Mouse (Mus musculus): ENCODE measurements at regions not wholly inside any gene's neighbourhood (a gene's known extent, or its start where the extent isn't known, plus 50 kb on each side); places are given as distances from the start of the nearest gene placed in this dataset.
A peak's percentile ranks its signal among the peaks of the same experiment; 100 is the strongest.

DNA sequence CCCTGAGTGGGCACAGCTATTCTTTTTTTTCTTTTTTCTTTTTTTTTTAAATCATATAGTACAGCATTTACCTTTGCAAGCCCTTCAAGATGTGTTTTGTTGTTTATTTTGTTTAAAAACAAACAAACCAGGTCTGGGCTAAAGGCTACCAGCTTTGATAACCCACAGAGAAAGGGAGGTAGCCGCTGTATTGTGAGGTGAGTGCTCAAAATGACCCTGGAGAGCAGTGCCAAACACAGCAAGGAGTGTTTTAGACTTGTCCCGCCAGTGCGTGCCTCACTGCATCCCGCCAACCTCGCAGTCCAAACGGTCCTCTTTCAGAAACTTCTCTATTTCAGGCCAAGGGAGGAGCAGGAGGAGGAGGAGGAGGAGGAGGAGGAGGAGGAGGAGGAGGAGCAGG, 152.0 kb upstream of the Ctnnb1 start:
- no peak for DNase-seq (ENCODE audit: extremely low spot score in 1 of 2, low spot score in 2 of 2)
- intact Hi-C loops (cut with DNase I) = loop anchor here (5.0 to 10.0 kb wide), 2 partner anchors 155 to 172 kb away; no protein-coding TSS in a partner anchor

DNA sequence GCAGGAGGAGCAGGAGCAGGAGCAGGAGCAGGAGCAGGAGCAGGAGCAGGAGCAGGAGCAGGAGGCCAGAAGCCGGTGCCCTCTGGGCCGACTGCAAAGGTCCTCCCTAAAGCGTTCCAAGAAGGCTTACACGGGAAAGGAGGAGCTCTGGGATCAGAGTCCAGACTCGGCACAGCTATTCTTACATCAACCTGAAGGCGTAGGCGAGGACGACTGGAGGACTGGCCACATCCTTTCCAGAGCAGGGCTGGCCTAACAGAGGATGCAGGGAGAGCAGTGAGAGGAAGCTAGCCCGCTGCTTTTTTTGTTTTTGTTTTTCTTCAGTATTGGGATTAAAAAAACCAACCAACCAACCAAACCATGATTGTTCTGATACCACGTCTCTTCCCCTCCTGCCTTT, 151.5 kb upstream of the Ctnnb1 start:
- intact Hi-C loops (cut with DNase I) = loop anchor here (5.0 to 10.0 kb wide), 2 partner anchors 155 to 173 kb away; no protein-coding TSS in a partner anchor

DNA sequence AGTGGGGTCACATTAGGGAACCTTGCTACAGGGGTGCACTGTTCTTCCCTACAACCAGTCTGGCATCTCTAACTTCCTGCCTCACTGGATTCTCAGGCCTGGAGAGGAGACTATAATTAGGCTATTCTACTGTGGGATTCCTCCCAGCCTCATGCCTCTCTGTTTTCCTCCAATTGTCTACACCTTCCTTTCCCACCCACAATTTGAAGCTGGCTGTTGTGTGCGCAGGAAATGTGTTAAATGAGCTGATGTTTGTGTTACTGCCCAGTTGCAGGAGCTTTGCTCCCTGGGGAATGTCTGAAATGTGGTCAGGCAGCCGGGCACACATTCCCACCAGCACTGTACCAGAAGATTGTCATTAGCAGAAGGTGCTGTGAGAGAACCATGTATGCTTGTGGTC, 150.6 kb upstream of the Ctnnb1 start:
- intact Hi-C loops (cut with DNase I) = loop anchor here (5.0 to 10.0 kb wide), 2 partner anchors 154 to 174 kb away; no protein-coding TSS in a partner anchor
- no peak for DNase-seq (ENCODE audit: extremely low spot score in 1 of 2, low spot score in 2 of 2)

More for the DNA sequence above, 151.5 kb upstream of the Ctnnb1 start:
- peak in 1 of 2 experiments; percentile 54 for DNase-seq (ENCODE audit: extremely low spot score in 1 of 2, low spot score in 2 of 2)

DNA sequence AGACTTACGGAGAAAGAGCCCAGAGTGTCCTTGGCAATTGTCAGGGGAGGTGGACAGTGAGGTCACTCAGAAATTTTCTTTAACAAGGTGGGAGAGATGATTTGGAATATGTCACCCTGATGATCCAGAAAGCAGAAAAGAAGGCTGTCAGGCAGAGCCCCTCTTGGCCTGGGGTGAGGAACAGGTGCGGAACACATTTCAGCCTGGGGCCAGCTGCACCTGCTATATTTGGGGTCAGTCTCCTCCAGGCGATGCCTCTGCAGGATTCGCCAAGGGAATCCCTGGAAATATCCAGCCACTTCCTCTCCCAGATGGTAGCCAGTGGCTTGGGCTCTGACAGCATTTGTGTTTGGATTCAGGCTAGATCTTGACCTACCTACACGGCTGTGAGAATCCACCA, 134.8 kb upstream of the Ctnnb1 start:
- intact Hi-C loops (cut with DNase I) = no loop called here
- no peak for DNase-seq (ENCODE audit: extremely low spot score in 1 of 2, low spot score in 2 of 2)

DNA sequence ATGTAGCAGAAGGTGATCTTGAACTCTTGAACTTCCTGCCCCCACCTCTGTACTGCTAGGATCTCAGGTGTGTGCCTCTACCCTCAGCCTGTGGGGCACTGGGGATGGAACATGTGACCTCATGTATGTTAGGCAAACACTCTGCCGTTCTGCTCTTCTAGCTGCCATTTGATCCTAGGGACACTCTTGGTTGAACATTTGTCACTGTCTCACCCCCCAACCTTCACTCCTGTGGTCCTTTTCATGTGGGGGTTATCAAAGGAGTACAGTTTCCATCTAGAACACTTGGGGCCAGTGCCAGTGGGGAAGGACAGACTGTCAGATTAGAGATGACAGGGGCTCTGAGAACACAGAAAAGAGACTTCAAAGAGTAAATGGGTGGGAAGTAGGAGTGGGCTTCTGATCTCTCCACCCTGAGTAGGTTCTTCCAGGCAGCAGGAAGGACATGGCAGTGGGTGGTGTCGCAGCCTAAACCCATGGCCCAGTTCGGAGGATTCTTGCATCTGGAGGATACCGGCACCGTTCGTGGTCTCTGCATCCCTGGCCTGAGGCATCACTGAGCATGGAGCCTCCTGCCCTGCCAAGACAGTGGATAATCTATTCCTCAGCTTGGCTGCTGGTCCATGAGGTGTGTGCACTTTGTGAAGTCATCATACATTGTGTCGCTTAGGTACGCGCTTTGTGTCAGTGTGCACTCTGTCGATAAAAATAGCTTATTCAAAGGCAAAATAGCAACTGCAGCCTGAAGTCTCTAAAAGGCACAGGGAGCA, 132.7 kb upstream of the Ctnnb1 start:
- no peak for DNase-seq (ENCODE audit: extremely low spot score in 1 of 2, low spot score in 2 of 2)
- intact Hi-C loops (cut with DNase I) = no loop called here

DNA sequence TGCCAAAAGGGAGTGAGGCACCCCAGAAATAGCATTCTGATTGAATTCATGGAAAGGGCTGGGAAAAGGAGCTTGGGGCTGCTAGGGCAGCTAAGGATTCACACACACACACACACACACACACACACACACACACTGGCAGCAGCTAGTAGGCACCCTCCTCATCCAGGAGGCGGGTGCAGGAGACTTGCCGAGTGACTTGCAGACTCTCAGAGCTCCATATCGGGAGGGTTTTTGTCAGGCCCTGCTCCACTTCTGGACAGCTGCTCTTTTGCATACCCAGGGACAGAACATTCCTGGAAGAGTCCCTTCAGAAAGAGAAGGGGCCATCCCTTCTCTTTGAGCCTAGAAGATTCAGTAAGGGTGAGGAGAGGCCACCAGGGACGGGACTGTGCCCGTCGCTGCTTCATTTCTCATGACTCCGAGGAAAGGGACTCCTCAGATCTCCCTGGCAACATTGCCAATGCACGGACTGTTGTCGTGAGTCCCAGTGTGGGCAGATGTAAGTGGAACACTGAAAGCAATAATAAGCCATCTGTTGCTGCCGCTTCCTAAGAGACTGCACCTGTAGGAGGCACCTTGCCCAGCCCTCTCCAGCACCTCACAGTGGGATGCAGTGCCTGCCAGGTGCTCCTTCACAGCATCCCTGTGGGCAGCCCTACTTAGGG, 130.9 kb upstream of the Ctnnb1 start:
- intact Hi-C loops (cut with DNase I) = no loop called here
- peak in 1 of 2 experiments; percentile 34 for DNase-seq (ENCODE audit: extremely low spot score in 1 of 2, low spot score in 2 of 2)

DNA sequence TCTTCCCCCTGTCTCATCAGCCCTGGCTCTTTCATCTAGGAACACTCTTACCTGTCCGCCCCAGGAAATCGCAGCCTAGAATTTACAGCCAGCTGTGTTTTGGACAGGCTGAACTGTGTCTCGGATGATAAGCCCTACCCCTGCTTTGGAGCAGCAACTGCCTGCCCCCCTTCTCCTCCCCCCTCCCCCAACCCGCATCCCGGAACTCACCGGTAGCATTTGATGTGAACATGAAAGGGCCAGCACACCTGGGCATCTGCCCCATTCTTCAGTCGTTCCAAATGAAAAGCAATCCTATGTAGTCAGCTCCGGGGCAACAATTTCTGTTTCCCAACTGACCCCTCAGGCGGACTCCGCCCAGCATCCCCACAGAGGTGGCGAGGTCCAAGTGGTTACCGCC, 130.1 kb upstream of the Ctnnb1 start:
- intact Hi-C loops (cut with DNase I) = no loop called here
- DNase-seq (ENCODE audit: extremely low spot score in 1 of 2, low spot score in 2 of 2) = no peak

DNA sequence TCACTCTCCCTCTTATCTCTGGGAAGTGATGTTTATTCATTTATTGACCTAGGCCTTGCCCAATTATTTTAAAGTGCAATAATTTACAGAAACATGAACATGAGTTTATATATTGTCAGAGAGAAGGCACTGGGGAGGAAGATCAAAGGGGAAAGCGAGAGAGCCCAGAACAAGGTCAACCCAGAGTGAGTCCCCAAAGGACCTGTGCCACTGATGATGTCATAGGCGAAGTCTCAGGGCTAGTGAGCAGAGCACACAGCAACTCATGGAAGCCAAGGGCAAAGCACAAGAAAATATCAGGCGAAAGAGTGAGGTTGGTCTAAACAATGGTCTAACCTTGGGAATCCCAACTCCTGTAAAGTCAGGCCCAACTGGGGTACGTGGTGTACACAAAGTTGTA, 126.4 kb upstream of the Ctnnb1 start:
- intact Hi-C loops (cut with DNase I) = no loop called here
- DNase-seq (ENCODE audit: extremely low spot score in 1 of 2, low spot score in 2 of 2) = no peak

DNA sequence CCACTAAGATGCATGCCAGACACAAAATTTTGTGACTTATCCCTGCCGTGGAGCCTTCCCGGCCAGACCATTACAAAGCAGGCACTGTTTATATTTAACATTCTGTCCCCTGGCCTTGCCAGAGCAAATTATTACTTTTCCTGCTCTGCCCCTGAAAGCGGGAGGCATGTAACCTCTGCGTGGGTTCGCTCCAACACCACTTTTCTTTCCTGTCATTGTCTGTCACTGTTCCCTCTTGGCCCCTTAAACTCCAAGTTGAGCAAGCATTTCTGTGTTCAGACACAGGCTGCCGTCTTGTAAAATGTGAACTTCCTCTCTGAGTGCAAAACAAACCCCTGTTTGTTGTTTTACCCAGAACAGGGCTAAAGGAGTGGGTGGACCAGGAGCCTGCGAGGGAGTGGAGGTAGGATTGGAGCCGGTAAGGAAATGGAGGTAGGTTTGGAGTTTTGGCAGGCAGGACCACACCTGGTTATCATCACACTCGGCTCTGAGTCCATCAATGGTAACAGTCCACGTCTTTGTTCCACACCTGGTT, 124.2 kb upstream of the Ctnnb1 start:
- DNase-seq (ENCODE audit: extremely low spot score in 1 of 2, low spot score in 2 of 2) = no peak
- intact Hi-C loops (cut with DNase I) = no loop called here

DNA sequence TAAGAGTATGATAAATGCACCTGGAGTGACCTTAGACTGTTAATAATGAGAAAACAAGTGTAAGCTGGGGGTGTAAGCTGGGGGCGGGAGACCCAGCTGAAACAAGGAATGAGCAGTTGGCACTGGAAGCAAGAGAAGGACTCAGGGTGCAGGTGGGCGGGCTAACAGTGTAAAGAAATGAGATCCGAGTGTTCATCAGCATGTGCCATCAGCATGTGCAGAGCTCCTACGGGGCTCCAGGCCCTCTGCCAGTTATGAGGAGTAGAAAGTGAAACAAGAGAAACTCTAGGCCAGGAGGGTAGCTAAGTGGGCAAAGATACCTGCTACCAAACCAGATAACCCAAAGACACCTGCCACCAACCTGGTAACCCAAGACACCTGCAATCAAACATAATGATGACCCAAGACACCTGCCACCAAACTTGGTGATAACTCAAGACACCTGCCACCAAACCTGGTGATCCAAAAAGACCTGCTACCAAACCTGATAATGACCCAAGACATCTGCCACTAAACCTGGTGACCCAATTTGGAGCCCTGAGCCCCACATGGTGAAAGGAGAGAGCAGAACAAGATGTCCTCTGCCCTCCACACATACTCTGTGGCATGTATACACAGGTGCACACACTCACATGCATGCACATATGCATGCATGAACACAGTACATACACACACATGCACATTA, 120.1 kb upstream of the Ctnnb1 start:
- DNase-seq (ENCODE audit: extremely low spot score in 1 of 2, low spot score in 2 of 2) = no peak
- intact Hi-C loops (cut with DNase I) = no loop called here

DNA sequence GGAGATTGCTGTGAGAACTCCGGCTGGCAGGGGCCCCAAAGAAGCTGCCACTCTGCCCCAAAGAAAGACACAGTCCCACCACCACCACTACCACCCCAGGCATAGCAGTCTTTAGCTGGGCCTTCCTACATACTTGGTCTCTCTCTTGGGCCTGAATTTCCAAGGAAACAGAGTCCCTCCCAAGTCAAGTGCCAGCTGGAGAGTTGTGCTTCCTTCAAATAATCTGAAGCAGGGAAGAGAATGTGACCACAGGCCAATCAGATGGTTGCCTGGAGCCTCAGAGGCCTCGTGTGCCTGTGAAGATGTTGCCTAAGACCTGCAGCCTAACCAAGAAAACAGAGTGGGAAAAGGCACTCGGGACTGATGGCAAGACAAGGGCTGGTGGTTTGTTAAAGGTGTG, 117.5 kb upstream of the Ctnnb1 start:
- DNase-seq (ENCODE audit: extremely low spot score in 1 of 2, low spot score in 2 of 2) = no peak
- intact Hi-C loops (cut with DNase I) = no loop called here

DNA sequence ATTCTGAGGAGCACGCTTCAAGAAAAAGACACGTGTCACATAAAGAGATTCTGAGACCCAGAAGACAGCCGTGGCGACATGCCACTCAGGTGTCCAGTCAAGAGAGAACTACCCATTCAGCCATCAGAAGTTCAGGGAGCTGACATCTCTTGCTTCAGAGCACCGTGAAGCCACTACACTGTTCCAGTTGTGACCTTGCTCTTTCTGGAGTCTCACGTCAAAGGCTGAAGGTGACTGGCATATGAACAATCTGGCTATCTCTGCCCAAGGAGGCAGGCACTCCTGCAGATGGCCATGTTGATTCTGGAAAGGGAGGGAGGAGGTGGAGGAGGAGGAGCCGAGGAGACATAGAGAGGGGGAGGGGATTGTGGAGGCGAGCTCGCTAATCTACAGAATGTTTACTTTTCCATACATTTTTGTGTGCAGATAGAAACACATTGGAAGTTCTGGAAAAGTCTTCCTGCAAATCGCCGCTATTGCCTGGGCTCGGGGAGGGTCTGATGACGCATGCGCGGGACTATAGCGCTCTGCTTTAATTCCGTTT, 116.3 kb upstream of the Ctnnb1 start:
- DNase-seq (ENCODE audit: extremely low spot score in 1 of 2, low spot score in 2 of 2) = no peak
- intact Hi-C loops (cut with DNase I) = no loop called here

DNA sequence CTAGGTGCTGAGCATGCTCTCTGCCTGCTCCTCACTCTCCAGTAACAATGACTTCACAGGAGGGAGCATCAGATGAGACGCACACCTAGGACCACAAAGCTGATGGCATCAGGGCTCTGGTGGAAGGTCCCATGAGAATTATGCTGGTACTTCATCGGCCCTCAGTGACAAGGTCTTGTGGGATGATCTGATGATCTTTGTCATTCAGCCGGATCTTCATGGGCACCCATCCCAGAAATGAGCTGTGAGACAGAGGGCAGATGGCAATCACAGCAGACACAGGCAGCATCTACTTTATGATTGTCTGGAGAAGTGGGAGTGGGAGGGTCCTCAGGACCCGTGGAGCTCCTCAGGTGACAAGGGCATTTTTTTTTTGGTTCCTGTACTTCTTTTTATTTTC, 114.7 kb upstream of the Ctnnb1 start:
- DNase-seq (ENCODE audit: extremely low spot score in 1 of 2, low spot score in 2 of 2) = no peak
- intact Hi-C loops (cut with DNase I) = no loop called here

DNA sequence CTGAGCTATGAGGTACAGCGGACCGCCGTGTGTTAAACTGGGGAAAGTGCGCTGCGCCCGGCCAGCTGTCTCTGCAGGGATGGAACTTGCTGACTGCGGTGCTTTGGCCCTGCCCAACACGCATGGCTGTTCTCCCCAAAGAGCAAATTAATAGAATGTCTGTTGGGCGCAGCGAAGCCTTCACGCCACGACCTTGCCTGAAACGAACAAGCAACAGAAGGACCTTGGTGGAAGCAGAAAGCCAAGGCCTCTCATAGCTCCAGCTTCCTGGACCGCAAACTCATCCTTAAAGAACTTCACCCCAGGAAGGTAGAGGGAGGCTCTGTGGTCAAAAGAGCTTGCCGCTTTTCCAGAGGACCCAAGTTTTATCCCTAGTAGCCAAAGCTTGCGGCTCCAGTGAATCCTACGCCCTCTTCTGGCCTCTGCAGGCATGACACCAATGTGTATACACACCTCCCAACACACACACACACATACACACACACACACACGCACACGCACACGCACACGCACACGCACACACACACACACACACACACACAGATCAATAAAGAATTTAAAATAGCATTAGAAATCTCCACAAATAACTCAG, 110.2 kb upstream of the Ctnnb1 start:
- intact Hi-C loops (cut with DNase I) = no loop called here

DNA sequence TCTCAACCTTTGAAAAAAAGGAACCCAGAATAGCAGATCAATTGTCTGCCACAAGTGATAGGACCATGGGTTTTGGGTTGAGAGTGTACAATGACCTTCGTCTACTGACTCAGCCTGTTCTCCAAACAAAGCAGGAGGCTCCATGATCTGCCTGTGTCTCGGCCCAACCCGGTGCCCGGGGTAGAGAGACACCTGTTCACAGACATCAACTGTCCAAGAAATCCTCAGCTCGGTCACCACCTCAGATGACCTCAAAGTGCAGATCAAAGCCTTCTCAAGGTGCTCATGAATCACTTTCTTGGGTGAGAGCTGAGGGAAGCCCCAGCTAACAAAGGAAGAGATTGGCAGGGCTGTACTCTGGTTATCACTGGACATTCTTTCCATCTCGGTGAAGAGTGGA, 108.1 kb upstream of the Ctnnb1 start:
- DNase-seq (ENCODE audit: extremely low spot score in 1 of 2, low spot score in 2 of 2) = no peak
- intact Hi-C loops (cut with DNase I) = no loop called here

More for the DNA sequence above, 110.2 kb upstream of the Ctnnb1 start:
- DNase-seq (ENCODE audit: extremely low spot score in 1 of 2, low spot score in 2 of 2) = peak in 1 of 2 experiments; percentile 18

DNA sequence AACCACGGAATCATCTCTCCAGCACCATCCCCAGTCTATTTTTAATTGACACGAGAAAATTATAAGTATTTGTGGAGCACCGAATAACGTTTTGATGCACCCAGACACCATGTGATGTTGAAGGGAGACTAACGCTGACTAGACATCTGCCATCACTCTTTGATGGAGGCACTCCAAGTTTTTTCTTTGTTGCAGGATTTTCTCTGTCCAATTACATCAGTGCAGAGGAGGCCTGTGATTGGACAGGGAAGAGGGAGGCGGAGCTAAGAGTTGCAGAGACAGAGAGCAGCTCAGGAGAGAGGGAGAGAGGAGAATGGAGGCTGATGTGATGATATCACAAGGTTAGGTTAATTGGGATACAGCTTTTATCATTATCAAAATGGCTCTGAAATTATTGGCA, 105.6 kb upstream of the Ctnnb1 start:
- intact Hi-C loops (cut with DNase I) = no loop called here
- DNase-seq (ENCODE audit: extremely low spot score in 1 of 2, low spot score in 2 of 2) = no peak

DNA sequence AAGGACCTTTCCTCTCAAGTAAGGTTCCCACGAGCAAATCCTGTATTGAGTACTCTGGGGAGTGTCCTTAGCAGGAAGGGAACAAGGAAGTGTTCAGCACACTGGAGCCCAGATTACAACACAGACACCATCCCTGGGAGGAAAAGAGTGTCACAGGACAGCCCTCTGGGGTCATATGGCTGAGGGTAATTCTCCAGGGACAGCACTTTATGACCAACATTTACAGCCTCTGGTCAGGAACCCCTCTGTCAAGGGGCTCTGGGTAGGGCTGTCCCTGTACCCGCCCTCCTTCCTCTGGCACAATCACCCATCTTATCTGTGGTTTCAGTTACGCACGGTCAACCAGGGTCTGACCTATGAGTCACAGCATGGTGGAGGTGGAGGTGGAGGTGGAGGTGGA, 102.8 kb upstream of the Ctnnb1 start:
- DNase-seq (ENCODE audit: extremely low spot score in 1 of 2, low spot score in 2 of 2) = no peak
- intact Hi-C loops (cut with DNase I) = no loop called here

DNA sequence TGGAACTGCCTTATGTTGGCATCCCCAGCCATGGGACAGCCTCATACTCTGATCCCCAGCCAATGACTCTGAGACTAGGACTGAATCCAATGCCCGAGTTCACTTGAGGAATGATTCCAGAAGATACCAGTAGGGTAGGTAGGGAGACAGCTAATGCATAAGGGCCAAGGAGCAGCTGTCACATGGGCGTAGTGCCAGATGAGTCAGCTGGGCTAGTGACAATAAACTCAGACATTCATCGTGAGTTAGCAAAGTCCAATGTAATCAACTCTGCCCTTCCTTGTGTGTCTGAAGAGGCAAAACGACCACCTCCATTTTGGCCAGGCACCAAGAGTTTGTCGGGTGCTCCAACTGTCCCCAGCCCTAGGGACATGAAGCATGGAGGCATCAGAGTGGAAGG, 98.5 kb upstream of the Ctnnb1 start:
- intact Hi-C loops (cut with DNase I) = no loop called here
- DNase-seq (ENCODE audit: extremely low spot score in 1 of 2, low spot score in 2 of 2) = peak in 1 of 2 experiments; percentile 70

DNA sequence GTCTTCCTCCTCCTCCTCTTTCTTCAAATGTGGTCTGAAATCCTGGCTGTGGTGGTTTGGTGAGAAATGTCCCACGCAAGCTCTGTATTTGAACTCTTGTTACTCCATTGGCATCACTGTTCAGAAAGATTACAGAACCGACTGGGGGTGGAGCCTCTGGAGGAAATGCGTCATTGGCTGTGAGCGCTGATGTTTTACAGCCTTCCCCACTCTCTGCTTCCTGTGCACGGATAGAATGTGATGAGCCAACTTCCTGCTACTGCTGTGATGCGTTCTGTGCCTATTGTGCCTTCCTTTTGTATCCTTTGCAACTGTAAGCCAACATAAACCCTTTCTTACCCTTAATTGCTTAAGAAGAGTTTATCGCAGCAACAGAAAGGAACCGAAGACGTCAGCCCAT, 94.8 kb upstream of the Ctnnb1 start:
- DNase-seq (ENCODE audit: extremely low spot score in 1 of 2, low spot score in 2 of 2) = no peak
- intact Hi-C loops (cut with DNase I) = no loop called here

Data from left cerebral cortex, postnatal 10 days (tissue).